Mouse (Mus musculus) urinary bladder, postnatal 14 days (tissue): ENCODE results near the gene Tuba1b.
A peak's percentile ranks its signal among the peaks of the same experiment; 100 is the strongest.
"Not testable (repeated sequence)": the region's sequence is repeated elsewhere in the genome, so short reads cannot be mapped to it uniquely, and the experiment has no call there.

Source experiments
- DNase-seq: peaks from one replicate; pipeline ENCODE4 v3.0.0; 2021; ENCODE audit warnings: low spot score

The Tuba1b gene

GRCm38 (mm10) chr15:98934217-98934839, at the start of gene Tuba1b:
TSS of gene Tuba1b (minus strand) at chr15:98934565.
- DNase-seq: peak; percentile 92

- DNase-seq: no peak
These were observed 49.2 kb upstream of the Tuba1b start for GRCm38 (mm10) chr15:98983431-98984081.

- no peak for DNase-seq
These were observed 47.7 kb upstream of the Tuba1b start for GRCm38 (mm10) chr15:98982100-98982499.

GRCm38 (mm10) chr15:98980012-98980614, 45.7 kb upstream of the Tuba1b start:
- DNase-seq: no peak

GRCm38 (mm10) chr15:98978409-98979172, 44.2 kb upstream of the Tuba1b start:
- no peak for DNase-seq

GRCm38 (mm10) chr15:98977759-98978408, 43.5 kb upstream of the Tuba1b start:
- DNase-seq: peak; percentile 74

- DNase-seq: no peak
These were observed 42.7 kb upstream of the Tuba1b start for GRCm38 (mm10) chr15:98976763-98977758.

GRCm38 (mm10) chr15:98973015-98973614, 38.8 kb upstream of the Tuba1b start:
- no peak for DNase-seq

- not testable (repeated sequence) for DNase-seq
These were observed 37.4 kb upstream of the Tuba1b start for GRCm38 (mm10) chr15:98971576-98972320.

- DNase-seq: no peak
These were observed 36.7 kb upstream of the Tuba1b start for GRCm38 (mm10) chr15:98971111-98971510.

GRCm38 (mm10) chr15:98969372-98970101, 35.2 kb upstream of the Tuba1b start:
- no peak for DNase-seq

GRCm38 (mm10) chr15:98968701-98969371, 34.5 kb upstream of the Tuba1b start:
- no peak for DNase-seq

GRCm38 (mm10) chr15:98959531-98959930, 25.2 kb upstream of the Tuba1b start:
- DNase-seq: no peak

- no peak for DNase-seq
These were observed 24.6 kb upstream of the Tuba1b start for GRCm38 (mm10) chr15:98958901-98959420.

- DNase-seq: no peak
These were observed 23.1 kb upstream of the Tuba1b start for GRCm38 (mm10) chr15:98957475-98957874.

GRCm38 (mm10) chr15:98956000-98956399, 21.6 kb upstream of the Tuba1b start:
- no peak for DNase-seq

GRCm38 (mm10) chr15:98955324-98955723, 21.0 kb upstream of the Tuba1b start:
- no peak for DNase-seq
